Mouse (Mus musculus) cerebellum, adult 11 months (tissue): Measurements from ENCODE around the gene Nms.

Experiments
- DNase-seq: peaks from one replicate; pipeline ENCODE4 v3.0.0; 2022

Nms gene

DNA sequence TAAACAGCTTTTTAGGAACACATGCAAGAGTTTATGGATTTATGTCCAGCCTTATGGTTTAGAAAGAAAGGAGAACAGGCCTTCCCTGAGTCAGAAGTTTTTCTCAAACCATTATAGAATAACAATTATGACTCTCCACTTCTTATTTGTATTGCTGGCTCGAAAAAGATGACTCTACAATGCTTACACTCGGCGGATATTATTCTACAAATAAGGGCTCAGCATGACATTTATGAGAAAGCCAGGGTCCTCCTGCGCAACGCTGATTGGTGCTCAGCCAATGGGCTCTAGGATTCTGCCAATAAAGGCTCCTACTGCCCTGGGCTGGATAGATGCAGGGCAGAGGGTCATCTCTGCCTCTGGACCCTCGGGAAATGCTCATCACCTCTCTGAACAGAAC, at the start of gene Nms:
TSS of gene Nms (plus strand) at position 301 of the 400 bp plus-strand sequence.
- no peak for DNase-seq

DNA sequence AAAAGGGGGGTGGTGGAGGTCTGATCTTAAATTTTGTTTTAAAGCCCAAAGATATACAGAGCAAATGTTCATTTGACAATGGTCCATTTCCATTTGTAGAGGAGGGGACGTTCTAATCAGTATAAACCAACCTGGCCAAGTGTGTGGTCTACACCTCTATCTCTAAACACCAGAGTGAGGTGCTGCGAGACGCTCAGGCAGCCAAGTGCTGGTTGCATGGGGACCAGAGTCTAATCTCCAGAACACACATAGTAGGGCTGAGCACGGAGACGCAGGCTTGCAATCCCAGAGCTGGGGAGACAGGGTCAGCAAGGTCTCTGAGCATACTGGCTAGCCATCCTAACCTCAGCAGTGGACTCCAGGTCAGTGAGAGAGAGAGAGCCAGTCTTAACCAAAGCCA, 47.5 kb upstream of the Nms start:
- no peak for DNase-seq

DNA sequence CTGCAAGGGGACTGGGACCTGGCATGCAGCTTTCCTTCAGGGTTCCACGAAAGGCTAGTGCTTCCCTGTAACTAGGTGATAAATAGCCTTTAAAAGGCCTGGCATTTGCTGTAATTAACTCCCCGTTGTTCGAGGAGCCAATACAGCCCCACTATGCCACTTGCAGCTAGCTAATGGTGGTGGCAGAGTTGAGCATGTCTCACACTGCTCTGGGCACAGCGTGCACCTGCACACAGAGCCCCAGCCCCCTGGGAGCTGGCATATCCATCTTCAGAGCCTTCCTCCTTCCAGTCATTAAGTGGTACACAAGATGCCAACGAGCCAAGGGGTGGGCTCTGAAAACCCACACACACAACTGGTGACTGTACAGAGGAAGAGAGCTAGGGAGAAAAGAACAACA, 45.9 kb upstream of the Nms start:
- DNase-seq, result no peak

DNA sequence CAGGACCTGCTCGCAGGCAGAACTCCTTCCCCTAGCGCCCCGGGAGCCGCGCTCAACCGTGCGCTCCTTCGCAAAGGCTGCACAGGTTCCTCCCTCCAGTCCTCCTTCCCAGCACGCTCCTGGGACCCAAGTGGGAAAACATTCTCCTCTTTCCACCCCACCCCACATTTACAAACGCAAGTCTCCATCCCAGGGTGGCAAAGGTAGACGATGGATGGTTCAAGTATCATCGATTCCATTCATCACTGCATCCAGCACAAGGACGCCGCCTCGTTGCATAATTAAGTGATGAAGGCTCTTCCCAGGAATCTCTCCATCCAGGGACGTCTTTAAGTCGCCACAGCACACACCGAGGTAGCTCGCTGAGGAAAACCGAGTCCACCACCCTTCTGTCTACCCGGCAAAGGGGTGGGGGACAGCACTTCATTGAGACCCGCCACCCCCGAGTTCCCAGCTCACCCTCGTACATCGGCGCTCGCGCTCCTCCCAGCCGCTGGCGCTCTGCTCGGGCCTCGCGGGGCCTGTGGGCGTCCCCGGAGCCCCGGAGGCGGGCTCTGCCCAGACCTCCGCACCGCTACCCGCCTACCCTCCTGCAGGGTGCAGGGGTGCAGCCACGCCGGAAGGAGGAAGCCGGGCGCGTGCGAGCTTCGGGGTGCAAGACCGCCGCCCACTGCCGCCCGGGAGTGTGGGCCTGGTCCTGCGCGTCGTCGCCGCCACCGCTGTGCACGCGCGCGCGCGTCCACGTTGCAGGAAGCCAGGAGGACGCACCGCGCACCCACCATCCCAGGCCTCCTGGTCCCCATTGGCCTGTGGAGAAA, 41.3 kb upstream of the Nms start, which contains the start of gene Chst10:
TSS of gene Chst10 (minus strand) at position 731 of the 818 bp plus-strand sequence.
- peak; percentile 82 for DNase-seq

DNA sequence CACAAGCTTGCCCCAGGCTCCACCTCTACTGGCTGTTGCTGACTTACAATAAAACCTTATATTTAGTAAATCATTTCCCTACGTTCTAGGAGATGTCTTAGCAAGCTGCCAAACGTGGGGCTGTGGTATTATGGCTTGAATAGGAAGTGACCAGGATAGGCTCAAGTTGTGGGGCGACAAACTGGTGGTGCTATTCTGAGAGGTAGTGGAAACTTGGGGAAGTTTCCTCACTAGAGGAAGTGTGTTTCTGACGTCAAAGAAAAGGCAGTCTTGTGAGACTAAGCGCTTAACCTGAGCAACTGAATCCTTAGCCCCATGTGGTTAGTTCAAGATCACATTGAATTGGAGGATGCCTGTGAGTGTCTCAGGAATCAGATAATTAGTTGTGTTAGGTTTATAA, 36.4 kb upstream of the Nms start:
- DNase-seq, result no peak

DNA sequence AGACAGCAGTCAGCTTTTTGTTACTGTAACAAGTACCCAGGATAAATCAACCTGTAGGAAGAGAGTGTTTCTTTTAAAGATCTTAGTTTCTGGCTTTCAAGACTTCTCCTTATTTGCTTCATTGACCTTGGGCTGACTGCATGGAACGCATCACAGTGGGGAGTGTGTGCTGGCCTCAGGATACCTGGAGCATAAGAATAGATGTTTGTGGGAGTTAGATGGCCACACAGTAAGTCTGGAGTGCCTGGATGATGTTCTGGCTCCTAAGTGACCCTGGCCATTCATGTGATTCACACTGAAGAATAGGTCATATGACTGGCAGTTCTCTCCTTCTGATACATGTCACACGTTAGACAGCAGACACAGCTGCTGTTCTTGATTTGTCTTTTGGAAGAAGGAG, 35.0 kb upstream of the Nms start:
- DNase-seq, result no peak

DNA sequence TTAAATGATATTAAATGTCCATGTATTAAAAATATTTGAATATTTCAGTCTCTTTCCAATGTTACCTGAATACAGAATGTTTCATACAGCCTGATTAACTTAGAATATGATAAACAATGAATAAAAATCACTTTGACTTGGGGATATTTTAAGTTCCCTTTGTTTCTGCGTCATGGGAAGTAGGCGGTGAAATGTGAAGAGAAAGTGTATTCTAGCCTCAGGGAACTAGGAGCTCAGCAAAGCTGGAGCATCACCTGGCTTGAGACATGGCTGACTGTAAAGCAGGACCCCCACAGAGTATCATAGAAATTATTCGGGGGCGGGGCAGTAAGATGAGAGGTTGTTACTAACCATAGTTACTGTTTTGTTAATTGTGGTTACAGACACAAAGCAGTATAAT, 10.0 kb upstream of the Nms start:
- DNase-seq, result no peak

DNA sequence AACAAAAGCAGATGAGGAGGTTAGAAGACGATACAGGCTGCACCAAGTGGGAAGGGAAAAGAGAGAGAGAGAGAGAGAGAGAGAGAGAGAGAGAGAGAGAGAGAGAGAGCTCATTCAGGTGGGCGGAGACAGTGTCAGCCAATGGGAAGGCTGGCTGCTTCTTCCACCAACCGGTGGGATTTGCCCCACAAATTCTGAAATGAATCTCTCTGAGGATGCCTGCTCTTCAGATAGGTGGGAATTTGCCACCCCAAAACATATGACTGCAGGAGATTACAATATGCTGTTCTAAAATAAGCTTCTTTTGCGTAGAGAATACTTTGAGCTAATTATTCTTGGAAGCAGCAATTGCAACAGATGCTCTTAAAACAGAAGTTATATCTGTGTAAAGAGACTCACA, 9.5 kb upstream of the Nms start:
- no peak for DNase-seq

DNA sequence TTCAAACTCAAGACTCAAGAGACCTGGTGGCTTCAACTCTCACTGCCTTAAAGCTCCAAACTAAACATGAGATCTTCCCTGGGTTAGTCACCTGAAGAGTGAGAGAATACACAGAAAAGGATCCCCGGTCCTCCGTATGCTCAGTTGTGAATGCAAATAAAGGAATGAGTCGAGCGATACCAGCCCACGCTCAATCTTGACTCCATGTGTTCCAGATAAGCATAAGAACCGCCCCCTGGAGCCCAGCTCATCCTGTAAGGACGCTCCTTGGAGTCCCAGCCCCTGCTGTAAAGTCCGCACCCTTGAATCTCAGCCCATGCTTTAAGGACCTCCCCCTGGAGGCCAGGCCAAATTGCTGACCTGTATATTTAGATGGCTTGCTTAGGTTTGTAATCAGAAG, 8.2 kb upstream of the Nms start:
- no peak for DNase-seq

DNA sequence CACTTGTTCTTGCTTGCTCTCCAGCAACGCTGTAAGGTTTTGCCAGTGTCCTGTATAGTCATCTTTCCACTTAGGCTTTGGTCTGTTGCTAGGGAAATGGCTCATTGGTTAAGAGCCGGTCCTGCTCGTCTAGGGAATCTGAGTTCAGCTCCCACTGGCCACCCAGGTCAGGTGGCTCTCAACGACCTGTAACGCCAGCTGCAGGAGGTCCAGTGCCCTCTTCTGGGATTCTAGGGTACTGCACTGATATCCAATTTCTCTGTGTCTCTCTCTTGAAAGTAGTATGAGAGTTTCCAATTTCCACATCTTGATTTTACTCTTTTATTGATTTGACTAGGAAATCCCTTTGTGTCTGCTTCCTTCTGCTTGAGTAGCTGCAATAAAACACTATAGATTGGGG, 4.3 kb upstream of the Nms start:
- DNase-seq, result peak; percentile 17

DNA sequence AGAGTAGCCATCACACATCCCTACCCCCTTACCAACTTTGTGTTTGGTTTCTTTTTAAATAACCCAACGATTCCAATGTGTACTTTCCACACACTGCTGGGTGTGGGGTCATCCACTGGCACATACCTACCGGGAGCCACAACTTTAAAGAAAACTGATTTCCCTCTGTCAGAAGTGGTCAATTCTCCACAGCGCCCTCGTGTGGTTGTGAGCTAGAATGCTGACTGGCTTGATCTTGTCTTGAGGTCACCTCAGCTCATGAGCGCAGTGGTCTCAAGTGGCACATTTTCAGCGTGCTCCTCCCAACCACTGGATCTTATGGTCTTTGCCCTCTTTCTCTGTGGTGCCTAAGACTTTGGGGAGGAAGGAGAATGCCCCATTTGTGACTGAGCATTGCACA, 2.2 kb upstream of the Nms start:
- DNase-seq, result peak; percentile 30

DNA sequence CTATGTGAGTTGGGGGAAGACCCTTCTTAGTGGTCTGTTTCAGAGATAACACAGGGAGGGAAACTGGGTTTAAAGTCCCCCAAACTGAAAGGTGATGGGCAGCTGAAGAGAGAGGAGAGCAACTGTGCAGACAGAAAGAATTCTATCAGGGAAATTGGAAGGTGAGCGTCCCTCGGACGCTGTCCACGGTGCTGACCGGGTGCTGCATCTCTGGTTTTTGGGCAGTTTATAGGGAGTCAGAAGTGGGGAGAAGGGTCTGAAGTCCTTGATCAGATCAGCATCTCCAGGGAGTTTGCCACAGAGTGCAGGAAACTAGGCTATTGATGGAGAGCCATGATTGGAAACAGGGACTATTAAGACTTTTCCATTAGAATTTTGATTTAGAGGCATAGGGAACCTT, 659 bp downstream of the Nms start:
- DNase-seq, result no peak

DNA sequence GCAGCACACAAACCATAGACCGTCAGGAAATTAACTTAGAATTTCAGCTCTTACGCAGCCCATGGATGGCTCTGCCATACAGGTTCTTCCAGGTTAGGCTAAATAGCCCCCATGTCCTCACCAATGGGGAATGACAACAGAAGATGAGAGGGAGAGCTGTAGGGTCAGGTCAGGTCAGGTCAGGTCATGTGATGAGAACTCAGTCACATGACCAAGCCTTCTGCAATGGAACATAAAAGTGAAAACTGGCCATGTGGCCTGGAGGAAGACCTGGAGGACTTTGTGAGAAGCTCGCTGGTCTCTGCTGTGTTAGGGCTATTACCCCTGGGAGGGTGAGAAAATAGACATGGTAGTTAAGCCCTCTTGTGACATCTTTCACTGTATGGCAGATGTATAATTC, 17.5 kb downstream of the Nms start:
- DNase-seq, result no peak

DNA sequence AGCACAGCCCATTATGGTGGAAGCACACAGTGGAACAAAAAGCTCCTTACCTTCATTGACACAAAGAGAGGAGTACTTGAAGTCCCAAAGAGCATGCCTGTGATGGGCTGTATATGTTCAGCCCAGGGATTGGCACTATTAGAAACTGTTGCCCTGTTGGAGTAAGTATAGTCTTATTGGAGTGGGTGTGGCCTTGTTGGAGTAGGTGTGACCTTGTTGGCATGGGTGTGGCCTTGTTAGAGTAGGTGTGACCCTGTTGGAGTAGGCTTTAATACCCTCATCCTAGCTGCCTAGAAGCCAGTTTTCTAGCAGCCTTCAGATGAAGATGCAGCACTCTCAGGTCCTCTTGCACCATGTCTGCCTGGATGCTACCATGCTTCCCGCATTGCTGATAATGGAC, 30.2 kb downstream of the Nms start:
- no peak for DNase-seq

DNA sequence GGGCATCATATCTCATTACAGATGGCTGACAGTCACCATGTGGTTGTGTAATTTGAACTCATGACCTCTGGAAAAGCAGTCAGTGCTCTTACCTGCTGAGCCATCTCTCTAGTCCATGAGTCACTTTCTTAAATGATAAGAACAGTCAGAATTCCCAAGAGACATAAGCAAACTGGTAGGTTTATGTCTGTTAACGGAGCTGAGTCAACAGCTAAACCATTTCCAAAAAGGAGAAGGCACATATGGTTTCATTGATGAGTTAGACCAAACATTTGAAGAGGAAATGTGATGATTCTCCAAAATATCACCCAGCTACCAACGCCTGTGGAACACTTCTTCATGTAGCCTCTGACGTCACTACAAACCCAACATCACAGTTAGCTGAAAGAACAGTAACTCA, 32.8 kb downstream of the Nms start:
- no peak for DNase-seq

DNA sequence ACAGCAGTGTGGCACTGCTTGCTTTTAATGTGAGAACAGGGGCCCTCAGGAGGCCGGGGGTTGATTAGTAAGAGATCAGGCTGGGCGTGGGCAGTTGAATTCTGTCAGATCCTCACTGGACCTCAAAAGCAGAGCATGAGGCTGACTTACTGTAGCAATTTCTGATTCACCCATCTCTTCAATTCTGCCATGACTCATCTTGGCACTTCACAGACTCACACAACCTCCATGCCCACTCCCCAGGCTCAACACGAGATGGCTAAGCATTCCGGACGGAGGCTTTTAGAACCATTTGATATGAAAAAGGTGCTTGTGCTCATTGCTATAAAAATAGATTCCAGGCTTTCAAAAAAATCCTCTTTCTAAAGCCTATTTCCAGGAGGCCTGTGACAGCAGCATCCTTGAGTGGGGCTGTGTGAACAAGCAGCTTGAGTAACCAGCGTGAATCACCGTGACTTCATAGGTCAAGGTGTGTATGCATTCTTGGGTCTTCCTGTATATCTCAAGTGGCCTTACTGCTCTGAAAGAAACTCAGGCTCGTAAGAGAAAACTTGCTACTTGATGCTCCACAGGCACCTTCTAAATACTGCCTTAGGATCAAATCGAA, 34.1 kb downstream of the Nms start:
- no peak for DNase-seq

DNA sequence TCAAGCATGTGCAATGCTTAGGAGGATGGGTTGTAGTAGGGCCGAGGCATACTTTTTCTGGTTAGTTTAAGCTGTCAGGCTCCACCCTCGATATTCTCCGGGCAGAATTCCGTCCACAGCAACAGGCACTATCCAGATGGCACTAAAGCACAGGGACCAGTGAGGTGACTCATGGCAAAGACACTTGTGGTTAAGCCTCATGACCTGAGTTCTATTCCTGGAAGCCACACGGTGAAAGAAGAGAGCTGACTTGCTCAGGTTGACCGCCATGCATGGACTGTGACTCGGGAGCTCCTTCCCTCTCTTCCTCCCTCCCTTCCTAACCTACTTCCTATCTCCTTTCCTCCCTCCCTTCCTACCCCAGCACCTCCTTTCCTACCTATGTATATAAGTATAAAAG, 41.0 kb downstream of the Nms start:
- no peak for DNase-seq

DNA sequence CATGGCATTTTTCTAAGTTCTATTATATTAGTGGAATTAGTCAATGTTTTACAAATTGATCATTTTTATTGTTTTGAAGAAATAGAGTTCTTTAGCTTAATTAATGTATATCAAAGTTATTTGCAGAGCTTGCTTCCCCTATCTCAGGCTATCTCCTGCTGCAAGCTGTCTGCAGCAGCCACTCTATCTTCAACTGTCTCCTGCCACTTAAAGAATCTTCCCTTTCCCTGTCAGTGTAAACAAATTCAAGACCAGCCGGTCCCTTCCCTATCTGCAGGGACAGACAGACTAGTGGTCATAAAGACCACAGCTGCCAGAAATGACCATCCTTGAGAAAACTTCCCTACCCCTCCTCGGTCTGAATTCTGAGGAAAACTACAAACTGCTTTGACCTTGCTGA, 44.9 kb downstream of the Nms start:
- DNase-seq, result no peak

DNA sequence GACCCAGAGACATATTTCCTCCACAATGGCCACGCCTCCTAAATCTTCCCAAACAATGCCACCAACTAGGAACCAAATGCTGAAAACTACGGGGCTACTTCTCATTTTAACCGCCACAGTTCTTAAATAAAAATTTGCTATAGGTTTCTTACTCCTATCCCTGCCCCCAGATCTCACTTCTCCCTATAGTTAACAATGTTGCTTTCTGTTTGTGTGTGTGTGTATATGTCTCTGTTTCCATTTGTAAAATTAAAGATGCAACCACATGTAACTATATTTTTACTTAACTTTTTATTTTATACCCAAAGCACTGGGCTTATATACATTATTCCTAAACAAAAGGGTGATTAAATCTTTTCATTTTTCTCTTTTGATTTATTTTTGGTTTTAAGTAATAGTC, 46.4 kb downstream of the Nms start, which contains the start of gene Pdcl3:
TSS of gene Pdcl3 (plus strand) at position 301 of the 400 bp plus-strand sequence.
- DNase-seq, result no peak

DNA sequence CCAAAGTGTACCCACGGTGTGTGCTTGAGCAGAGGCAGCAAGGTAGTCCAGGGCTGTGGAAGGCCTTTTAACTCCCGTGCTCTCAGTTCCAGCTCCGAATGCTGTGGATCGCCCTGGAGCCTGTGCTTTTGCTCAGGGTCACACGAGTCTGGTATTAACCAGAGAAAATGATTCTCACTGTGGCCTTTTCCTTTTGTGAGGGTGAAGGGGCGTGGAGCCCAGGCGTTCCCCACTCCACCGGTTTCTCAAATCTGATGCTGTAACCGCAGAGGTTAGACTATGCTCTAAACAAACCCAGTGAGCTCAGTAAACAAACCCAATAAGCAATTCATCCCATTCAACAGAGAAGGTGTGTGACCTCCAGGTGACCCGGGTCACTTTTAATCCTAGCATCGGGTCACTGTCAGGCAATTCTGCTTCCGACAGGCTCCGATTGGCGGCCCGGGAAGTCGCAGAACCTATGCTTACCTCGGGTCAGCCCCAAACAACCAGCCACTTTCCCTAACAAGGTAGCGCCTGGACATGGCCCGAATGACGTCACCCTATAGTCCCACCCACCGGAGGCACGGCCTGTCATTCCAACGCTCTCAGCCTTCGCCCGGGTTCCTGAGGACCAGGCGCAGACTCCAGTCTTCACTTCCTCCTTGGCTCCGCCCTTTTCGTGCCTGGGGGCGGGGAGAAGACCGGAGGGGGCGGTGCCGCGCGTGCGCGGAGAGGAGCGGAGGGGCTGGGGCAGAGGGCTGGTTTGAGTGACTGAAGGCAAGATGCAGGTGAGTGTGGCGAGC, 48.3 kb downstream of the Nms start:
- DNase-seq, result peak; percentile 98

DNA sequence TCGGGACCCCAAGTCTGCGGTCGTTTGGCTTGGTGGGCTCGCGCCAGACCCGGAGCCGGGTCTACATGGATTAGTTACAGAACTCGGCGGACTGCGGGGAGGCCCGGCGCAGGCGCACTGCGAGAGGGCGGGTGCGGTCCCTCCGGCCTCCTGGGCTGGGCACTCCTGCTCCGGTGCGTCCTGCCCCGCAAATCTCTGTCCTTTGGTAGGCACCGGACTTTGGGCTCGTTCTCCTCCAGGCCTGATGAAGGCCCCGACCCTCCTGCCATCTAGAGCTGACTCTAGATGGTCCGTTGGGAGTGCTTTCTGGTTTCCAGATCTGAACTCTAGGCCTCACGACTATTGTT, 48.9 kb downstream of the Nms start:
- no peak for DNase-seq

DNA sequence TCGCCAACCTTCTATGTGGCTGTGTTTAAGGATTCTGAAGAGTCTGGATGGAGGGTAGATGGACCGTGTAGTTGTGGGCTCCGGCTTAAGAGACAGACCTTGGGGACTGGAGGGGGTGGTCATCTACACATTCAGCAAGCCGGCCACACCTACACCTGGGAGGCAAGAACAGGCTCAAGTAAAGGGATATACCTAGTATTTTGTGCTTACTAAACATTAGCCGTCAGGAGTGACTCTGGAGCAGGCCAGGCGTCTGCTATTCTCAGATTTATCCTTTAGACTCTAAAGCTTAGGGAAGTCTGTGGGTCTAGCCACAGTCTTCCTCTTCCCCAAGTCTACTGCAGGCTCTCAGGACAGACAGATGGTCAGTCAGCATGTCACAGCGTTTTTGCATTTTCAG, 49.4 kb downstream of the Nms start:
- no peak for DNase-seq

DNA sequence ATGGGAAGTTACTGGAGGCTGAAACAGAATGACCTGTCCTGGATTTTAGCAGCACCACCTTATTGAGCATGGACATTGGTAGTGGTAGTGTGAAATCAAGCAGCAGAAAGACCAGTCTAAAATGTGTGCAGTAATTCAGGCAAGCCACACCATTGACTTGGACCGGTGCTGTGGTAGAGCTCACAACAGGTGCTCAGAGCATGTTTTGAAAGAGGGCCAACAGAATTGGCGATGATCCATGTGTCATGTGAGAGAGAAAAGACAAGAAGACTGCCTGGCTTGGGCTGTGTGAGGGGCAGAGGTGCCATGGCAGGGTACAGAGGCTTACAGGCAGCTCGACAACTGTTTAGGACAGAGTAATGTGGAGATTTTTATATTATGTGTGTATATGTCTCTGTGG, 53.4 kb downstream of the Nms start:
- peak; percentile 30 for DNase-seq
